Mouse (Mus musculus): ENCODE data around the gene Prl2b1. TPM values are rescaled to one million over a fixed set of nuclear protein-coding genes. Genes with fewer than 3 reads are reported as not detected.

The Prl2b1 gene
- polyA plus RNA-seq (2012; rRNA removed): not detected in 2 replicates

DNA sequence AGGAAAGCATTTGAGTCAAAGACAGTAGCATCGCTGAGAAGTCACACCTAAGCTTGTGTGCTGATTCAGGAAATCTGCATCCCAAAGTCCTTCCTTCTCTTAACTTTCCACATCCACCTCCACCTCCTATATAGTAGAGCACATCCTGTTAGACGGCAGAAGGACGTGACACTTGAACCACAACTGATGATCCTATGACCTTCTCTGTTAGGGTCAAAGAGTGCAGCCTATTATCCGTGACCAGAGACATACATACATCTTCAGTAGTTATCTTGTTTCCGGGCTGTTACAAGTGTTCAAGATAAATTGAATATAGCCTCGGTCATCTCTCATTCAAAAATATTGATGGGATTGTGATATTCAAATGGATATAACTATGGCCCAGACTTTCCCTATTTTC lies at the start of gene Prl2b1:
Prl2b1 (minus strand) TSS at position 101 of the 400 bp plus-strand sequence.

DNA sequence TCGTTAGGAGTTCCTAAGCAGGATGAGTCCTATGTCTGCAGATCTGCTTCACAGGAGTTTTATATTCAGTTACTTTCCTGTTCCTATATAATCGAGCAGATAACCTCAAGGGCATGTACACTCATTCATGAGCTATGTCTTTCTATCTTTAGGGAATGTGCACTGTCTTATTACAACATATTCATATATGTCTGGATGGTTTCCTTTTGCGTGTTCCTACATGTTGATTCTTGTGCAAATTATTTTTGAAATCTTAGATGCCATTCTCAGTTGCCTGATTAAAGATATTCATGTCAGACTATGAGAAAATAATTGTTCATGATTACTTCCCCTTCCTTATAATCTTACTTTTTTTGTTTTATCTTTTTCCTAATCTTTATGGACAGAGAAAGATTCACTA lies 47.9 kb upstream of the Prl2b1 start, which contains the start of gene Prl8a6:
Prl8a6 (minus strand) TSS at position 101 of the 400 bp plus-strand sequence.

DNA sequence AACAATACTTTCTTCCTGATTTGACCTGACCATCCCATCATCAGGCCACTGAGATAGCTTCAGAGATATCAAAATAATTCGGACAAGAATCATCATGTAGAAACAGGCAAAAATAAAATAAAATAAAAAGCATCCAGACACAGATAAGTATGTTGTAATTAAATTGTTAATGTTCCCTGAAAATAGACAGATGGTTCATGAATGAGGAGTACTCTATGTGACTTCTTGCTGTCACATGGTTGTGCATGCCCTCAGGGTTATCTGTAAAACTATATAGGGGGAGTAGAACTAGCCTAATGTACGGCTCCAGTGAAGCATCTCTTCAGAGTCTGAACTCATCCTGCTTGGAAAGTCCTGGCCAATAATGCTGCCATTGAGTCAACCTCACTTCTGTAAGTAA lies 45.3 kb downstream of the Prl2b1 start, which contains the start of gene Prl8a2:
Prl8a2 (plus strand) TSS at position 301 of the 400 bp plus-strand sequence.

Other genes starting within 250 kb of the Prl2b1 start
- not detected in 2 replicates for gene Prl3d3, start 234.1 kb downstream of the Prl2b1 start, polyA plus RNA-seq (2012; rRNA removed)
- not detected in 2 replicates for gene Prl3c1, start 194.2 kb downstream of the Prl2b1 start, polyA plus RNA-seq (2012; rRNA removed)
- gene Prl3b1, start 149.0 kb downstream of the Prl2b1 start, polyA plus RNA-seq (2012; rRNA removed): not detected in 2 replicates
- gene Prl3a1, start 131.4 kb downstream of the Prl2b1 start, polyA plus RNA-seq (2012; rRNA removed): not detected in 2 replicates
- not detected in 2 replicates for gene Prl6a1, start 78.2 kb downstream of the Prl2b1 start, polyA plus RNA-seq (2012; rRNA removed)
- not detected in 2 replicates for gene Prl8a2, start 45.2 kb downstream of the Prl2b1 start, polyA plus RNA-seq (2012; rRNA removed)
- not detected in 2 replicates for gene Prl8a6, start 47.8 kb upstream of the Prl2b1 start, polyA plus RNA-seq (2012; rRNA removed)
- not detected in 2 replicates for gene Prl8a8, start 122.4 kb upstream of the Prl2b1 start, polyA plus RNA-seq (2012; rRNA removed)
- gene Prl8a9, start 173.8 kb upstream of the Prl2b1 start, polyA plus RNA-seq (2012; rRNA removed): not detected in 2 replicates
- gene Prl8a1, start 191.3 kb upstream of the Prl2b1 start, polyA plus RNA-seq (2012; rRNA removed): not detected in 2 replicates
- gene Prl7b1, start 219.7 kb upstream of the Prl2b1 start, polyA plus RNA-seq (2012; rRNA removed): not detected in 2 replicates